ENCODE assay signal across 8 mouse cellular contexts in the genomic region with DNA sequence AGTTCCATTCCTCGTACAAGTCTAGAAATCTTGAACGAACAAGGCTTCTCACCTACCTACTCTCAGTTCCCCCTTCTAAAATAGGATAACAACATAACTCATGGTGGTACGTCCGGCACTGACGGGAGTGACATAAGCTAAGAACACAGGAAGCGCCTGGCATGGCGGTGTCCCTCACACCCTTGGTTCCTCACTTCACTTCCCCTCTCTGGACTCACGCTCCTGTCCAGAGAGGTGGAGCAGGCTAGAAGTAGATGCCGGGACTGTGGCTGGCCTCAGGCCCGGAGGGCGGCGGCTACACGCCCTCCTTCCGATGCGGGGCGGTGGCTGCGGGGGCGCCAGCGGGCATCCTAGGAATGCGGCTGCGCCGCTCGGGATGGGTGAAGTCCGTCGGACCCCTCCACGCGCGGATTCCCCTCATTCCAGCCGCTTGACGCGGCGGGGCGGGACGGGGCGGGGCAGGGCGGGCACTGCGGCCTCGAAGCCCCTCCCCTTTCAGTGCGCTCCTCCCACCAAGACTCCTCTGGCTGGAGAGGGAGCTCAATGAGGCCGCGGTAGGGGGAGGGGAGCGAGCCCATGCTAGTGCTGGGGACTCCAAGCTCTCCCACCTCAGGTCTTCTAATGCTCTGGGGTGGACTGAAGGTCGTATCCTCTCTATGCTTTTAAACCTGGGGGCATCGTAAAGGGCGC. TPM values are rescaled to one million over a fixed set of nuclear protein-coding genes. Genes with fewer than 3 reads are reported as not detected.
A peak's percentile ranks its signal among the peaks of the same experiment; 100 is the strongest.
DNase-seq lines count a peak whose midpoint lies in the region; ATAC-seq and TF ChIP-seq lines count a peak whose summit lies in the region.

No protein-coding gene starts in this region.

- peaks cover 63% of the 10 kb centered on the region for H3K79me2 ChIP-seq in C2C12 (ENCODE audit: control insufficient read depth, insufficient read depth)

- H3K27me3 ChIP-seq in C2C12 (ENCODE audit: control insufficient read depth, insufficient read depth, insufficient read length), result no peaks in the 10 kb centered on the region
- peaks cover 54% of the 10 kb centered on the region for H3K27me3 ChIP-seq in embryonic facial prominence, embryonic 10.5 days (replicated peaks; ENCODE audit: low read depth, poor library complexity, severe bottlenecking)
- H3K27me3 ChIP-seq in heart, embryonic 10.5 days (ENCODE audit: insufficient read depth, poor library complexity, severe bottlenecking), result no peaks in the 10 kb centered on the region
- no peaks in the 10 kb centered on the region for H3K27me3 ChIP-seq in kidney, embryonic 14.5 days (ENCODE audit: control insufficient read depth, insufficient read depth, low read length)
- peaks cover 17% of the 10 kb centered on the region for H3K27me3 ChIP-seq in neural tube, embryonic 14.5 days (ENCODE audit: control insufficient read depth, insufficient read depth, low read length)
- no peaks in the 10 kb centered on the region for H3K27me3 ChIP-seq in thymus, adult 2 months (ENCODE audit: control insufficient read depth, insufficient read depth, low read length)

- H3ac ChIP-seq in C2C12 (ENCODE audit: control insufficient read depth, insufficient read length, low read depth), result peak overlapping the region; percentile 49

- peak overlapping the region; percentile 81 for H3K27ac ChIP-seq in embryonic facial prominence, embryonic 10.5 days (replicated peaks)
- H3K27ac ChIP-seq in heart, embryonic 10.5 days, result peak overlapping the region; percentile 96
- peak overlapping the region; percentile 77 for H3K27ac ChIP-seq in kidney, embryonic 14.5 days (ENCODE audit: low read depth, low read length)
- no peak overlapping the region for H3K27ac ChIP-seq in neural tube, embryonic 14.5 days (ENCODE audit: low read depth, low read length)
- H3K27ac ChIP-seq in thymus, adult 2 months (ENCODE audit: control insufficient read depth, insufficient read depth, low read length), result peak overlapping the region; percentile 47; the same call in 1 of the 2 replicates

- peak overlapping the region; percentile 62 for H3K9ac ChIP-seq in kidney, embryonic 14.5 days (ENCODE audit: low read depth, low read length)
- peak overlapping the region; percentile 46 for H3K9ac ChIP-seq in neural tube, embryonic 14.5 days (replicated peaks; ENCODE audit: low read depth, low read length)

- H3K4me1 ChIP-seq in embryonic facial prominence, embryonic 10.5 days, result peaks cover 70% of the 10 kb centered on the region
- H3K4me1 ChIP-seq in heart, embryonic 10.5 days, result peaks cover 78% of the 10 kb centered on the region
- peaks cover 35% of the 10 kb centered on the region for H3K4me1 ChIP-seq in kidney, embryonic 14.5 days (ENCODE audit: control insufficient read depth, insufficient read depth, low read length)
- peaks cover 45% of the 10 kb centered on the region for H3K4me1 ChIP-seq in lung, adult 2 months (ENCODE audit: control insufficient read depth, insufficient read depth, low read length)
- H3K4me1 ChIP-seq in neural tube, embryonic 14.5 days (ENCODE audit: control insufficient read depth, insufficient read depth, low read length), result peaks cover 16% of the 10 kb centered on the region
- peaks cover 68% of the 10 kb centered on the region for H3K4me1 ChIP-seq in thymus, adult 2 months (replicated peaks; ENCODE audit: control insufficient read depth, insufficient read depth, low read length)

- H3K36me3 ChIP-seq in C2C12 (ENCODE audit: control insufficient read depth, insufficient read depth), result peaks cover 20% of the 10 kb centered on the region
- H3K36me3 ChIP-seq in embryonic facial prominence, embryonic 10.5 days (replicated peaks), result 0 out of 2 replicates have a peak, but pooled peaks cover 9% of the 10 kb centered on the region
- peaks cover 19% of the 10 kb centered on the region for H3K36me3 ChIP-seq in heart, embryonic 10.5 days
- H3K36me3 ChIP-seq in kidney, embryonic 14.5 days (ENCODE audit: control insufficient read depth, insufficient read depth, low read length), result peaks cover 8% of the 10 kb centered on the region
- H3K36me3 ChIP-seq in neural tube, embryonic 14.5 days (ENCODE audit: control insufficient read depth, insufficient read depth, low read length), result no peaks in the 10 kb centered on the region
- 0 out of 2 replicates have a peak, but pooled peaks cover 3% of the 10 kb centered on the region for H3K36me3 ChIP-seq in thymus, adult 2 months (ENCODE audit: control insufficient read depth, insufficient read depth, low read length)

- peak; percentile 91 for DNase-seq in adrenal gland, postnatal 14 days
- DNase-seq in embryonic facial prominence, embryonic 10.5 days (ENCODE audit: low spot score), result peak; percentile 91
- peak; percentile 96 for DNase-seq in heart, embryonic 10.5 days (ENCODE audit: low spot score)
- DNase-seq in lung, adult 2 months, result peak; percentile 93
- DNase-seq in thymus, adult 2 months, result peak; percentile 77

- peak; percentile 64 for ATAC-seq in kidney, embryonic 14.5 days (ENCODE audit: low FRiP score, low TSS enrichment)
- ATAC-seq in neural tube, embryonic 14.5 days (ENCODE audit: low read depth), result peak; percentile 56

- peaks cover 37% of the 10 kb centered on the region for H3K79me3 ChIP-seq in C2C12 (ENCODE audit: low read depth)

- TF ChIP-seq CTCF in C2C12 (IDR thresholded peaks at IDR 0.05; ENCODE audit: control insufficient read depth, insufficient read depth, insufficient read length), result no peak
- no peak for TF ChIP-seq CTCF in lung, adult 2 months (IDR thresholded peaks at IDR 0.05; ENCODE audit: insufficient read depth, low read length)
- no peak for TF ChIP-seq CTCF in thymus, adult 2 months (IDR thresholded peaks at IDR 0.05; ENCODE audit: borderline replicate concordance, control insufficient read depth, extremely low read depth, insufficient read depth, low read length, poor library complexity)

- peak overlapping the region; percentile 84 for H3K4me2 ChIP-seq in kidney, embryonic 14.5 days (replicated peaks; ENCODE audit: low read depth, low read length)
- peak overlapping the region; percentile 64 for H3K4me2 ChIP-seq in neural tube, embryonic 14.5 days (ENCODE audit: low read depth, low read length)

- peak; percentile 80; the same call in 1 of the 2 replicates for TF ChIP-seq POLR2A in lung, adult 2 months (IDR thresholded peaks at IDR 0.05; ENCODE audit: borderline replicate concordance, extremely low read depth, low read depth, low read length)
- TF ChIP-seq POLR2A in thymus, adult 2 months (IDR thresholded peaks at IDR 0.05; ENCODE audit: control insufficient read depth, extremely low read depth, insufficient read depth, low read length, poor library complexity), result no peak

- peak overlapping the region; percentile 88 for H3K4me3 ChIP-seq in C2C12 (ENCODE audit: insufficient read depth, poor library complexity, severe bottlenecking)
- peak overlapping the region; percentile 73 for H3K4me3 ChIP-seq in embryonic facial prominence, embryonic 10.5 days
- peak overlapping the region; percentile 84 for H3K4me3 ChIP-seq in heart, embryonic 10.5 days
- H3K4me3 ChIP-seq in kidney, embryonic 14.5 days (ENCODE audit: low read length), result peak overlapping the region; percentile 52
- H3K4me3 ChIP-seq in lung, adult 2 months (replicated peaks; ENCODE audit: extremely low read depth, low read depth, low read length), result peak overlapping the region; percentile 73
- peak overlapping the region; percentile 38 for H3K4me3 ChIP-seq in neural tube, embryonic 14.5 days (ENCODE audit: low read depth, low read length)
- peak overlapping the region; percentile 57 for H3K4me3 ChIP-seq in thymus, adult 2 months (ENCODE audit: control insufficient read depth, insufficient read depth, low read length)

- under 1% methylated on average over 45 of the region's 45 CpGs for WGBS in embryonic facial prominence, embryonic 10.5 days
- WGBS in heart, embryonic 10.5 days, result under 1% methylated on average over 42 of the region's 45 CpGs
- 1% methylated on average over 41 of the region's 45 CpGs for WGBS in kidney, embryonic 14.5 days
- WGBS in lung, adult 2 months, result 2% methylated on average over 45 of the region's 45 CpGs
- WGBS in neural tube, embryonic 14.5 days, result 1% methylated on average over 40 of the region's 45 CpGs
- WGBS in thymus, adult 2 months, result 1% methylated on average over 45 of the region's 45 CpGs

- no peaks in the 10 kb centered on the region for H3K9me3 ChIP-seq in embryonic facial prominence, embryonic 10.5 days
- H3K9me3 ChIP-seq in heart, embryonic 10.5 days, result no peaks in the 10 kb centered on the region
- H3K9me3 ChIP-seq in kidney, embryonic 14.5 days (ENCODE audit: control insufficient read depth, low read length), result no peaks in the 10 kb centered on the region
- H3K9me3 ChIP-seq in neural tube, embryonic 14.5 days (ENCODE audit: control insufficient read depth, low read length), result no peaks in the 10 kb centered on the region

RNA-seq across cellular contexts. Expression of a gene that starts 3.6 kb away (rescaled TPM):
- 166 TPM for polyA plus RNA-seq in C2C12 (2012; fragmentation: generic; extraction: Trizol)
- total RNA-seq in adrenal gland, postnatal 14 days (2021), result 148 and 155 TPM in 2 replicates
- 19.3 and 22.3 TPM in 2 replicates for polyA plus RNA-seq in embryonic facial prominence, embryonic 10.5 days (2016; fragmentation: Nextera tagmentation; extraction: Ambion mirVana)
- 55.3 and 75.2 TPM in 2 replicates for polyA plus RNA-seq in heart, embryonic 10.5 days (2016; fragmentation: Nextera tagmentation; extraction: Ambion mirVana)
- 21.5 and 32.0 TPM in 2 replicates for polyA plus RNA-seq in kidney, embryonic 14.5 days (2014; fragmentation: Nextera tagmentation; extraction: Ambion mirVana)
- 216 and 256 TPM in 2 replicates for polyA plus RNA-seq in lung, adult 2 months (2012; rRNA removed)
- 5.2 and 9.7 TPM in 2 replicates for polyA plus RNA-seq in neural tube, embryonic 14.5 days (2014; fragmentation: Nextera tagmentation; extraction: Ambion mirVana)
- polyA plus RNA-seq in thymus, adult 2 months (2012; rRNA removed), result 78.0 and 90.2 TPM in 2 replicates

RNA-seq across cellular contexts. Expression of a gene that starts 23.1 kb away (rescaled TPM):
- polyA plus RNA-seq in C2C12 (2012; fragmentation: generic; extraction: Trizol), result 8.9 TPM
- 32.3 and 41.8 TPM in 2 replicates for total RNA-seq in adrenal gland, postnatal 14 days (2021)
- polyA plus RNA-seq in embryonic facial prominence, embryonic 10.5 days (2016; fragmentation: Nextera tagmentation; extraction: Ambion mirVana), result 16.5 and 19.0 TPM in 2 replicates
- polyA plus RNA-seq in heart, embryonic 10.5 days (2016; fragmentation: Nextera tagmentation; extraction: Ambion mirVana), result 16.9 and 18.7 TPM in 2 replicates
- 24.9 and 30.1 TPM in 2 replicates for polyA plus RNA-seq in kidney, embryonic 14.5 days (2014; fragmentation: Nextera tagmentation; extraction: Ambion mirVana)
- polyA plus RNA-seq in lung, adult 2 months (2012; rRNA removed), result 96.6 and 130 TPM in 2 replicates
- polyA plus RNA-seq in neural tube, embryonic 14.5 days (2014; fragmentation: Nextera tagmentation; extraction: Ambion mirVana), result 50.0 and 57.4 TPM in 2 replicates
- polyA plus RNA-seq in thymus, adult 2 months (2012; rRNA removed), result 149 and 164 TPM in 2 replicates

RNA-seq across cellular contexts. Expression of a gene that starts 25.1 kb away (rescaled TPM):
- 39.3 TPM for polyA plus RNA-seq in C2C12 (2012; fragmentation: generic; extraction: Trizol)
- total RNA-seq in adrenal gland, postnatal 14 days (2021), result 100 and 101 TPM in 2 replicates
- polyA plus RNA-seq in embryonic facial prominence, embryonic 10.5 days (2016; fragmentation: Nextera tagmentation; extraction: Ambion mirVana), result 112 and 114 TPM in 2 replicates
- polyA plus RNA-seq in heart, embryonic 10.5 days (2016; fragmentation: Nextera tagmentation; extraction: Ambion mirVana), result 110 and 113 TPM in 2 replicates
- 66.1 and 119 TPM in 2 replicates for polyA plus RNA-seq in kidney, embryonic 14.5 days (2014; fragmentation: Nextera tagmentation; extraction: Ambion mirVana)
- polyA plus RNA-seq in lung, adult 2 months (2012; rRNA removed), result 49.5 and 140 TPM in 2 replicates
- polyA plus RNA-seq in neural tube, embryonic 14.5 days (2014; fragmentation: Nextera tagmentation; extraction: Ambion mirVana), result 96.5 and 120 TPM in 2 replicates
- 46.7 and 85.4 TPM in 2 replicates for polyA plus RNA-seq in thymus, adult 2 months (2012; rRNA removed)

Comparison
In these comparisons a context has a peak if more than half of its experiments do, and no peak if none do; other contexts are left out.
1. H3K4me3 ChIP-seq: peak in every context shown above with its lines; median percentile 88 in C2C12; 84 in heart, embryonic 10.5 days; 73 in embryonic facial prominence, embryonic 10.5 days; 73 in lung, adult 2 months; 57 in thymus, adult 2 months; 52 in kidney, embryonic 14.5 days; 38 in neural tube, embryonic 14.5 days.